Mouse (Mus musculus): ENCODE measurements around the gene Tgm2. TPM values are rescaled to one million over a fixed set of nuclear protein-coding genes. Genes with fewer than 3 reads are reported as not detected.

Tgm2 gene
- polyA plus RNA-seq, 1 experiment: 285 TPM

- TF ChIP-seq POLR2A (IDR thresholded peaks at IDR 0.05; ENCODE audit: borderline replicate concordance, extremely low read depth, low read depth, low read length) (no peak; the same call in 1 of the 2 replicates), CTCF (IDR thresholded peaks at IDR 0.05; ENCODE audit: insufficient read depth, low read length) (no peak)
- DNase-seq: no peak
- WGBS: 54% methylated on average over 6 of the region's 6 CpGs
- Histone ChIP-seq H3K4me1 (ENCODE audit: control insufficient read depth, insufficient read depth, low read length) (no peaks in the 10 kb centered on the region; the same call in none of the 2 replicates), H3K4me3 (replicated peaks; ENCODE audit: extremely low read depth, low read depth, low read length) (no peak overlapping the region)
Measured at GRCm38 (mm10) chr2:158169351-158169750, 23.1 kb upstream of the Tgm2 start.

GRCm38 (mm10) chr2:158168741-158169211, 22.5 kb upstream of the Tgm2 start:
- WGBS: 51% methylated on average over 8 of the region's 8 CpGs
- DNase-seq: peak; percentile 40
- TF ChIP-seq POLR2A (IDR thresholded peaks at IDR 0.05; ENCODE audit: borderline replicate concordance, extremely low read depth, low read depth, low read length): no peak
- TF ChIP-seq CTCF (IDR thresholded peaks at IDR 0.05; ENCODE audit: insufficient read depth, low read length): no peak
- no peak overlapping the region for H3K4me3 ChIP-seq (replicated peaks; ENCODE audit: extremely low read depth, low read depth, low read length)
- no peaks in the 10 kb centered on the region; the same call in none of the 2 replicates for H3K4me1 ChIP-seq (ENCODE audit: control insufficient read depth, insufficient read depth, low read length)

DNA sequence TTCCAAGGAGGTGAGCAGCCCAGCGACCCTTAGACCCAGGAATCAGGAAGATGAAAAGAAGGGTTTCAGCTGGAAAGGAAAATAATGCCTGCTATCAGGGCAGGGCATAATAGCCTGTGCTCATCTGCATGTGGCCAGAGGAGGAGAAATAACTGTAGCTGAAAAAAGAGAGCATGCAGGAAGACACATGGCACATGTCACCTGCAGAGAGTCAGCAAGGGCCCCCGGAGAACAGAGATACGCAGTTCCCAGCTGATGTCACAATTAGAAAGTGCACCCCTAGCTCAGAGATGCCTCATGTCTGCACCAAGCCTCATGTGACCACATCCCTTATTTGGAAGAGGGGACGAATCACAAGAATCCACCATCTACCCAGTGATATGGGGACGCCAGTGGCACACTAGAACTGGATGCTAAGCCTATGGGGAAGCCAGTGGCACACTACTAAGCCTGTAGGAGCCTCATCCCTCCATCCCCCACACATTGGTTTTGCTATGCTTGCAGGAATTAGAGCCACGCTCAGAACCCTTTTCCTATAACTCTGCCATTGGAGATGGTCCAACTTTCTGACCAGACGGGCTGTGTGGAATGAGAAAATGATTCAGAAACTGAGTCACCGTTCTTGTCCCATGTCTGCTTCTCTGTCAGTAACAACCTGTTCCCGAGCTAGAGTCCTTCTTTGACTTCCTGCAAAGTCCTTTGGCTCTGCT, 21.4 kb upstream of the Tgm2 start:
- WGBS: 66% methylated on average over 9 of the region's 9 CpGs
- Histone ChIP-seq H3K4me3 (replicated peaks; ENCODE audit: extremely low read depth, low read depth, low read length) (no peak overlapping the region), H3K4me1 (ENCODE audit: control insufficient read depth, insufficient read depth, low read length) (peaks cover 3% of the 10 kb centered on the region)
- DNase-seq: no peak
- TF ChIP-seq POLR2A (IDR thresholded peaks at IDR 0.05; ENCODE audit: borderline replicate concordance, extremely low read depth, low read depth, low read length) (no peak), CTCF (IDR thresholded peaks at IDR 0.05; ENCODE audit: insufficient read depth, low read length) (no peak)

- H3K4me1 ChIP-seq (ENCODE audit: control insufficient read depth, insufficient read depth, low read length): peaks cover 8% of the 10 kb centered on the region
- no peak overlapping the region for H3K4me3 ChIP-seq (replicated peaks; ENCODE audit: extremely low read depth, low read depth, low read length)
- DNase-seq: no peak
- 47% methylated on average over 7 of the region's 7 CpGs for WGBS
- no peak for TF ChIP-seq POLR2A (IDR thresholded peaks at IDR 0.05; ENCODE audit: borderline replicate concordance, extremely low read depth, low read depth, low read length)
- no peak for TF ChIP-seq CTCF (IDR thresholded peaks at IDR 0.05; ENCODE audit: insufficient read depth, low read length)
Measured at GRCm38 (mm10) chr2:158166628-158167027, 20.4 kb upstream of the Tgm2 start.

DNA sequence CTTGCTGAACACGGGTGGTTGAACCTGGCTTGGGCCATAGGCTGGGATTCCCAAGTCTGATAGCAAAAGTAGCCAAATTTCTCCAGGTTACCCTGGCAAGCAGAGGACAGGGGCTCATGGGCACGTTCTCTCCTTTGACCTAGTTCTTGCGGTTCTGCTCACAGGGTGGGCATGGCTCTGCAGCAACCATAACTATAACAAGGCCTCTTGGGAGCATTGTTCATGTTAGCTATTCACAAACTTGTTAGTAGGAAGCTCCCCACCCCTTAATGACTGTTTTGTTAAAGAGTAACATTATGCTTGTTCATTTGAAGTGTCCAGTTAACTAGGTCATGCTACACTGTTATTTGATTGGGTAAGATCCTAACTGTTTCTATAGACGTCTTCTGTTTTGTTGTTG, 19.5 kb upstream of the Tgm2 start:
- 78% methylated on average over 4 of the region's 4 CpGs for WGBS
- DNase-seq: no peak
- TF ChIP-seq POLR2A (IDR thresholded peaks at IDR 0.05; ENCODE audit: borderline replicate concordance, extremely low read depth, low read depth, low read length) (no peak), CTCF (IDR thresholded peaks at IDR 0.05; ENCODE audit: insufficient read depth, low read length) (no peak)
- Histone ChIP-seq H3K4me1 (ENCODE audit: control insufficient read depth, insufficient read depth, low read length) (peaks cover 8% of the 10 kb centered on the region), H3K4me3 (replicated peaks; ENCODE audit: extremely low read depth, low read depth, low read length) (no peak overlapping the region)

DNA sequence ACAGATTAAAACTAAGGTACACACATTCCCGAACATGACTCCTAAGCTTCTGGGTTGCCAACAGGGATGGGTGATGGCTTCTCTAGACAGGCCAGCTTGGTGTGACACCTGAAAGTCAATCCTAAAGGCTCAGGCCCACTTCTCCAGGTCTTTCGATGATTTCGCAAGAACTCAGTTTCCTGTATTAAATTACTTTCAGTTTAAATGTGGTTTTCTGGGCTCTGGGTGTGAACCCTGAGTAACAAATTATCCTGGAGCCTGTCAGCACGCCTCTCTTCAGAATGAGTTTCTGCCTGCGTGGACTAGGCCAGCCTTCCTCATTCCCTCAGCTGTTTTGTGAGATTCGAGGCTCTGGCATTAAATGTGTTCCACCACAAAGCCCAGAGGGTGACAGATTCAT, 16.8 kb upstream of the Tgm2 start:
- WGBS: 54% methylated on average over 6 of the region's 6 CpGs
- TF ChIP-seq CTCF (IDR thresholded peaks at IDR 0.05; ENCODE audit: insufficient read depth, low read length): no peak
- TF ChIP-seq POLR2A (IDR thresholded peaks at IDR 0.05; ENCODE audit: borderline replicate concordance, extremely low read depth, low read depth, low read length): no peak
- Histone ChIP-seq H3K4me3 (replicated peaks; ENCODE audit: extremely low read depth, low read depth, low read length) (no peak overlapping the region), H3K4me1 (ENCODE audit: control insufficient read depth, insufficient read depth, low read length) (peaks cover 17% of the 10 kb centered on the region)
- DNase-seq: no peak

- H3K4me1 ChIP-seq (ENCODE audit: control insufficient read depth, insufficient read depth, low read length): peaks cover 17% of the 10 kb centered on the region
- no peak overlapping the region for H3K4me3 ChIP-seq (replicated peaks; ENCODE audit: extremely low read depth, low read depth, low read length)
- WGBS: 79% methylated on average over 6 of the region's 6 CpGs
- no peak for DNase-seq
- TF ChIP-seq CTCF (IDR thresholded peaks at IDR 0.05; ENCODE audit: insufficient read depth, low read length) (no peak), POLR2A (IDR thresholded peaks at IDR 0.05; ENCODE audit: borderline replicate concordance, extremely low read depth, low read depth, low read length) (no peak)
Measured at GRCm38 (mm10) chr2:158161761-158162160, 15.5 kb upstream of the Tgm2 start.

GRCm38 (mm10) chr2:158159376-158160235, 13.4 kb upstream of the Tgm2 start:
- 18% methylated on average over 7 of the region's 7 CpGs for WGBS
- TF ChIP-seq POLR2A (IDR thresholded peaks at IDR 0.05; ENCODE audit: borderline replicate concordance, extremely low read depth, low read depth, low read length): no peak
- no peak for TF ChIP-seq CTCF (IDR thresholded peaks at IDR 0.05; ENCODE audit: insufficient read depth, low read length)
- Histone ChIP-seq H3K4me1 (ENCODE audit: control insufficient read depth, insufficient read depth, low read length) (peaks cover 17% of the 10 kb centered on the region), H3K4me3 (replicated peaks; ENCODE audit: extremely low read depth, low read depth, low read length) (peak overlapping the region; percentile 47)
- no peak for DNase-seq

GRCm38 (mm10) chr2:158157654-158158053, 11.4 kb upstream of the Tgm2 start:
- H3K4me3 ChIP-seq (replicated peaks; ENCODE audit: extremely low read depth, low read depth, low read length): no peak overlapping the region
- WGBS: 88% methylated on average over 8 of the region's 8 CpGs
- no peak for TF ChIP-seq POLR2A (IDR thresholded peaks at IDR 0.05; ENCODE audit: borderline replicate concordance, extremely low read depth, low read depth, low read length)
- TF ChIP-seq CTCF (IDR thresholded peaks at IDR 0.05; ENCODE audit: insufficient read depth, low read length): no peak
- no peak for DNase-seq
- H3K4me1 ChIP-seq (ENCODE audit: control insufficient read depth, insufficient read depth, low read length): peaks cover 15% of the 10 kb centered on the region

All from lung, adult 2 months (tissue).